21 mouse cellular contexts compared by ENCODE assay signal in genomic region chr14:54193354-54194133, GRCm38 (mm10).
A peak's percentile ranks its signal among the peaks of the same experiment; 100 is the strongest.
DNase-seq lines count a peak whose midpoint lies in the region; ATAC-seq and TF ChIP-seq lines count a peak whose summit lies in the region.
"Had no signal": no experiment of that assay in that cellular context is flagged by ENCODE, and none has a peak within 500 bp of the region (broad histone marks: within the 10 kb centered on the region; RNA-seq: fewer than 3 reads in every experiment).

No protein-coding gene starts in this region.

- peaks cover 25% of the 10 kb centered on the region for H3K4me1 ChIP-seq in heart, embryonic 16.5 days (ENCODE audit: control insufficient read depth, insufficient read depth, low read length)
- H3K4me1 ChIP-seq in heart, embryonic 12.5 days (replicated peaks): peaks cover 67% of the 10 kb centered on the region
- peaks cover 16% of the 10 kb centered on the region for H3K4me1 ChIP-seq in lung, embryonic 14.5 days (ENCODE audit: insufficient read depth)
- peaks cover 19% of the 10 kb centered on the region for H3K4me1 ChIP-seq in midbrain, embryonic 15.5 days
- H3K4me1 ChIP-seq: liver, embryonic 12.5 days had no signal

- peak overlapping the region; percentile 11; the same call in 1 of the 2 replicates for H3K27ac ChIP-seq in heart, embryonic 16.5 days (ENCODE audit: low read length)
- no peak overlapping the region for H3K27ac ChIP-seq in heart, embryonic 12.5 days (ENCODE audit: poor library complexity, severe bottlenecking)
- peak overlapping the region; percentile 52; the same call in 1 of the 2 replicates for H3K27ac ChIP-seq in lung, embryonic 14.5 days (ENCODE audit: low read depth)
- H3K27ac ChIP-seq in midbrain, embryonic 15.5 days: 0 out of 2 replicates have a peak overlapping the region, but pooled peaks have one; percentile 22
- H3K27ac ChIP-seq: embryonic facial prominence, embryonic 15.5 days; forebrain, embryonic 10.5 days; limb, embryonic 12.5 days; liver, embryonic 12.5 days had no signal

- 72% methylated on average over 9 of the region's 9 CpGs for WGBS in heart, embryonic 16.5 days
- WGBS in heart, embryonic 12.5 days: 67% methylated on average over 9 of the region's 9 CpGs
- WGBS in lung, embryonic 14.5 days: 65% methylated on average over 9 of the region's 9 CpGs
- 80% methylated on average over 9 of the region's 9 CpGs for whole genome bisulfite sequencing in midbrain, embryonic 15.5 days

- TF ChIP-seq CTCF in lung, embryonic 14.5 days (IDR thresholded peaks at IDR 0.05; ENCODE audit: low read depth): no peak

- H3K4me2 ChIP-seq in heart, embryonic 16.5 days (ENCODE audit: low read depth, low read length): no peak overlapping the region
- no peak overlapping the region for H3K4me2 ChIP-seq in heart, embryonic 12.5 days
- no peak overlapping the region for H3K4me2 ChIP-seq in lung, embryonic 14.5 days
- H3K4me2 ChIP-seq in midbrain, embryonic 15.5 days: no peak overlapping the region
- H3K4me2 ChIP-seq: embryonic facial prominence, embryonic 15.5 days; limb, embryonic 12.5 days; liver, embryonic 12.5 days had no signal

- no peaks in the 10 kb centered on the region for H3K27me3 ChIP-seq in heart, embryonic 16.5 days (ENCODE audit: control insufficient read depth, insufficient read depth, low read length)
- no peaks in the 10 kb centered on the region for H3K27me3 ChIP-seq in heart, embryonic 12.5 days (replicated peaks)
- no peaks in the 10 kb centered on the region for H3K27me3 ChIP-seq in lung, embryonic 14.5 days (ENCODE audit: insufficient read depth, low read length)
- H3K27me3 ChIP-seq in midbrain, embryonic 15.5 days (replicated peaks): no peaks in the 10 kb centered on the region
- H3K27me3 ChIP-seq: embryonic facial prominence, embryonic 15.5 days; limb, embryonic 12.5 days had no signal

- ATAC-seq in heart, embryonic 16.5 days (replicated peaks; ENCODE audit: extremely low read depth, insufficient read depth, low FRiP score): no peak
- ATAC-seq in heart, embryonic 12.5 days (ENCODE audit: insufficient number of reproducible peaks, low FRiP score): no peak
- no peak for ATAC-seq in lung, embryonic 14.5 days (ENCODE audit: insufficient read depth)
- no peak for ATAC-seq in midbrain, embryonic 15.5 days (replicated peaks)
- ATAC-seq: forebrain, postnatal 0 days; liver, embryonic 12.5 days had no signal

- H3K9me3 ChIP-seq in heart, embryonic 16.5 days (replicated peaks; ENCODE audit: control insufficient read depth, low read length): no peaks in the 10 kb centered on the region
- H3K9me3 ChIP-seq in heart, embryonic 12.5 days (replicated peaks): no peaks in the 10 kb centered on the region
- H3K9me3 ChIP-seq in lung, embryonic 14.5 days (ENCODE audit: low read depth, low read length): no peaks in the 10 kb centered on the region
- no peaks in the 10 kb centered on the region for H3K9me3 ChIP-seq in midbrain, embryonic 15.5 days
- H3K9me3 ChIP-seq: embryonic facial prominence, embryonic 15.5 days; forebrain, embryonic 10.5 days; limb, embryonic 12.5 days; liver, embryonic 12.5 days had no signal

- no peaks in the 10 kb centered on the region for H3K36me3 ChIP-seq in heart, embryonic 16.5 days (ENCODE audit: control insufficient read depth, insufficient read depth)
- H3K36me3 ChIP-seq in heart, embryonic 12.5 days: no peaks in the 10 kb centered on the region
- H3K36me3 ChIP-seq in lung, embryonic 14.5 days (ENCODE audit: insufficient read depth): no peaks in the 10 kb centered on the region
- no peaks in the 10 kb centered on the region for H3K36me3 ChIP-seq in midbrain, embryonic 15.5 days (replicated peaks)
- H3K36me3 ChIP-seq: embryonic facial prominence, embryonic 15.5 days; forebrain, embryonic 10.5 days; limb, embryonic 12.5 days; liver, embryonic 12.5 days had no signal

- DNase-seq in lung, embryonic 14.5 days: no peak
- no peak for DNase-seq in lung, postnatal 14 days
- DNase-seq in CD4-positive helper T cell, adult 2 months (ENCODE audit: low read depth, low spot score): peak; percentile 36
- DNase-seq in urinary bladder, postnatal 36 days (ENCODE audit: low spot score in 2 of 2): no peak
- DNase-seq in layer of hippocampus, adult 18-20 months (ENCODE audit: low spot score in 2 of 2): no peak
- DNase-seq: B cell, adult 2 months; cerebellum, adult 18-20 months; cerebellum, postnatal 25 days; forebrain, postnatal 0 days; kidney, adult 8-10 months; kidney, postnatal 25 days; lung, adult 2 months; lung, postnatal 4 days; retina, postnatal 1 day had no signal

- no peak overlapping the region for H3K9ac ChIP-seq in heart, embryonic 16.5 days (ENCODE audit: low read length)
- H3K9ac ChIP-seq in heart, embryonic 12.5 days: no peak overlapping the region
- no peak overlapping the region for H3K9ac ChIP-seq in lung, embryonic 14.5 days
- no peak overlapping the region for H3K9ac ChIP-seq in midbrain, embryonic 15.5 days
- H3K9ac ChIP-seq: embryonic facial prominence, embryonic 15.5 days; forebrain, postnatal 0 days; limb, embryonic 12.5 days; liver, embryonic 12.5 days had no signal

- H3K4me3 ChIP-seq in heart, embryonic 16.5 days (ENCODE audit: low read length): no peak overlapping the region
- H3K4me3 ChIP-seq in heart, embryonic 12.5 days: no peak overlapping the region
- H3K4me3 ChIP-seq in lung, embryonic 14.5 days (ENCODE audit: low read depth, low read length): no peak overlapping the region
- H3K4me3 ChIP-seq in midbrain, embryonic 15.5 days: no peak overlapping the region
- H3K4me3 ChIP-seq: embryonic facial prominence, embryonic 15.5 days; forebrain, embryonic 10.5 days; limb, embryonic 12.5 days; liver, embryonic 12.5 days had no signal
